Mouse (Mus musculus) brain, embryonic 18.5 days (tissue): ENCODE data around the gene Lenep.

Source experiments
- DNase-seq: peaks from one replicate; pipeline ENCODE4 v3.0.0-alpha.2; 2012; ENCODE audit warnings: low read depth, low spot score

Gene Lenep

DNA sequence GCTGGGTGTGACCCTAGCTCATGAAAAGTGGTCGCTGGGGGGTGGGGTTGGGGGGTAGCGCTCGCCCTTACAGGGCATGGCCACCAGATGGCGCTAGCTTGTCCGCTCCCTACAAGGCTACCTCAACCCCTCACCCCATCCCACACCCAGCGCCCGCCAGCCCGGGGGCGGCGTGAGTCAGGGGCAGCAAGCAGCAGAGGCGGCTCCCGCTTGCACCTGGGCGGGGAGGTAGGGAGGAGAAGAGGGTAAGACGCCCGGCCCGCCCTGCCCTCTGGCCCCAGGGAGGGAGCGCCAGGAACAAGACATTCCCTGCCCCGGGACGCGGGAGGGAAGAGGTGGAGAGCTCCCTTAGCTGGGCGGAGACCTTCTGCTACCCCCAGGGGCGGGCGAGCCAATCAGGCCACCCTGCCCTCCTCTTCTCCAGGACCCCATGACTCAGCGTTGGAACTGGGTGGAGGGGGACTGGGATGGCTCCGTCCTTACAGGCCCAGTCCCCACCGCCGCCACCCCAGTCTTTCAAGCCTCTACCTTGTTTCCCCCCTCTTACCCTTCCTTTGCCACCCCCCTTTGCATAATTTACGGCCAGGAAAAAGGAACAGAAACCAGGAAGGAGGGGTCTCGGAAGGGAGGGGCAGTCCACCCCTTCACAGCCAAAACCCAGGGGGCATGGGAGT lies 24.1 kb downstream of the Lenep start:
- DNase-seq, result no peak

DNA sequence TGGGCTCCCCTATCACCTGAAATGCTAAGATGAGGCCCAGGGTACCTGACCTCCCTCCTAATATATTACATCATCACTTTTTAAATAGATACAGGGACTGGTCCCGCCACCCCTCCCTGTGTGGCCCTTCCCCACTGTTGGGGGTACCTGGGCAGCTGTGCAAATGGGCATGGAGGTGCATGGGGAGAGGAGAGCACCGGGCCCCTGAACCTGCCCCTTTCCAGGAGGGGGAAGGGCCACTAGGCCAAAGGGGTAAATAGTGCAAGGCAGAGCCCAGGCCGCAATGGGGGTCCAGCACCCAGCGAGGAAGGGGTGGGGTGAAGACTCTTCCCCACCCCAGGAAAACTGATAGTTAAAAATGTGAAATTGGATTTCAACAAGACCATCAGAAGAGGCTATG lies 24.8 kb downstream of the Lenep start:
- DNase-seq, result no peak

DNA sequence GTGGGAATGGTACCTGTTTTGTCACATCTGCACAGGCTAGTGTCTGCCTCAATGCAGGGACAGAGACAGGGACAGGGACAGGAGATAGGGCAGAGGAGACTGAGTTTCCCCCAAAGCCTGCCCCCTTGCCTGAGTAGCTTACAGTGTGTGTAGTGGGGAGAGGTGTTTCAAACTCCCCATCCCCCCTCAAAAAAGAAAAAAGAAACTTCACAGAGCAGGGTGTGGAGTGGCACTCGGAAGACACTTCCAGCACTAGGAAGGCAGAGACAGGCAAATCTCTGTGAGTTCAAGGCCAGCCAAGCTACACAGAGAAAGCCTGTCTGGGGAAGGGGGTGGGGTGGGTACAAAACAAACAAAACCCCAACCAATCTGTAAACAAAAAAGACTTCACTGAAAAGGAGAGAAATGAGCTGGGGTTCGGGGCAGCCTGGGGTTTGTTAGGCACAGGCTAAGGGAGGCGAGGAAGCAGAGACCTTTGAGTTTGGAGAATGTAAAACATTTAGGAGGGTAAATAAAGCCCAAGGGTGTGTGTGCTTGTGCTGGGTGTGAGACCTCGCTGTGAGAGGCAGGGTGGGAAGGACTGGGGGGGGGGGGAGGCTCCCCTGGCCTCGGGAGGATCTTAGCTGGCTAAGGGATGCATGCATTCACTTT lies 28.9 kb downstream of the Lenep start:
- no peak for DNase-seq

DNA sequence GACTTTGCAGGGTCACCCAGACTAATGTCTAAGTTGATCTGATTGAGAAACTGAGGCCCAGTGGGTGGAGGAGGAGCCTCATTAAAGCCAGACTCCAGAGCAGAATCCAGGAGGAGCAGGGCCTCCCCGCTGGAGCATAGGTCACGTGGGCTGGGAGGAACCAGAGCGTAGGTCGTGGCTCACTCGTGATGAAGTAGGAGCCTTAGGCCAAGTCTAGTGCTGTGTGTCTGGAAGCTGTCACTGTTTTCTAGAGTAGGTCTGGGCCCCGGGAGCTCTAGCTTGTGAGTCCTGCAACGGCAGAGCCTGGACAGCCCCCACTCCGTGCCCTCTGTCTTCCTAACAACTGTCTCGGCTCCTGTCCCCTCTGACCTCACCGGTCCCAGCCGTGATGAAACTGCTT lies 35.3 kb downstream of the Lenep start:
- DNase-seq, result no peak

DNA sequence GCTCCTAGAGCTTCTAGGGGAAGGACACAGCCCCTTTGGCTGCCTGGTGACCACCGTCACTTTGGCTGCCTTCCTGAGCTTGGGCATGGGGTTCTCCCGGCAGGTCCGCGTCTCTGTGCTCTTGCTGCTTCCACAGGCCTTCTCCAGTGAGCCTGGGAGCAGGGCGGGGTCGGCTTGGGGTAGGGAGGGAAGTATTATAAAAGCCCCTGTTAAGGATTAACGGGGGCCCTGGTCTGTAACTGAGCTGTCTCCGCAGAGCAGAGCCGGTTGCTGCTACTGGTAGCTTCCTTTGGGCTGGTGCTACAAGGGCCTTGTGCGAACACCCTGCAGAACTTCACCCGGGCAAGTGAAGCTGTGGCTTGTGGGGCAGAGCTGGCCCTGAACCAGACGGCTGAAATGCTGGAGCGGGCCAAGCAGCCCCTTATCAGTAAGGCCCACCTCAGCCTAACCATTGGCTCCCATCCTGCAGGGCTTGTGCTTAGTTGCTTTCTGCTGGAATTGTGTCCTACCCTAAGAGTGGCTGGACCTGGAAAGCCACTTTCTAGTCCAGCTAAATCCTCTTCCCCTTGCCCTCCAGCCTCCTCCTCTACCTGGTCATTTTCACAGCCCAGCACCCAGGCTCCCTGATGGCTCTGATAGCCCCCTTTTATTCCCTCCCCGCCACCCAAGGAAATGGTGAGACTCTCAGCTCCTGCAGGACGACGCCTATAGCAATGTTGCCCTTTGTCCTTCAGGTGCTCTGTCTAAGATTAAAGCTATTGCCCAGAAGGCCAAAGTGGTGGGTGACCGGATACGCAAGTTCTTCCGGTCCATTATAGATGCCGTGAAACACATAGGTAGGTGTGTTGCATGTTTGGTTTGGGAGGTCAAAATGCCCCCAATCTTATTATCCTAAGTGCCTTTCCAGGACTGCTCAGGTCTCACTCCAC lies 36.8 kb downstream of the Lenep start:
- DNase-seq, result no peak

DNA sequence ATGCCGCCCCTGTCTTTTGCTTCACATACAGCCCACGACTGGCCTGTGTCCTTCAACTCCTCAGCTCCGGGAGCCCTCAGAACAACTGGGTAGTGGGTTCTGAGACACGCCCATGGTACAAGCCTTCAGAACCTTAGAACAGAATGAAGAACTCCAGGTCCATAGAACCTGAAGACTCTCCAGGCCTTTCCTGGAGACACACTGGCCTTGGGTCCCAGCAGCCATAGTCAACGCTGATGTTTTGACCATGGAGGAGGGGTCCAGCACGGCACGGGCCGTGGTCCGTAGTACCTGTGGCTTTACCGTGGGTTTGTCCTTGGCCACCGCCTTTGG lies 37.5 kb downstream of the Lenep start, which contains the start of gene Dcst1:
Gene Dcst1 (minus strand): TSS at position 101 of the 333 bp plus-strand sequence.
- DNase-seq, result no peak

DNA sequence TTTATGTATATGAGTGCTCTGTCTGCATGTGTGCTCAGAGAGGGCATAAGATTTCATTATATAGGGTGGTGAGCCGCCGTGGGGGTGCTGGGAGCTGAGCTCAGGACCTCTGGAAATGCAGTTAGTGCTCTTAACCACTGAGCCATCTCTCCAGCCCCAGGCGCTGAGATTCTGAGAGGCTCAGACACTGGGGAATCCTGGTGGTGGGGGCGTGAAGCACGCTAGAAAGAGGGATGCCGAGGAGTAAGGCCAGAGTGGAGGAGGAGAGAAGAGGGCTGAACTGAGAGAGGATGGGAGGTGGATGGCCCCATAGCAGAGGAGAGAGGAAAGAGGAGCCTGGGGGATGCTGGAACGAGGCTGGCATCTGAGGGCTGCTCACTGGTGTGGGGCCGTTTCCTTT lies 38.0 kb downstream of the Lenep start:
- DNase-seq, result no peak

DNA sequence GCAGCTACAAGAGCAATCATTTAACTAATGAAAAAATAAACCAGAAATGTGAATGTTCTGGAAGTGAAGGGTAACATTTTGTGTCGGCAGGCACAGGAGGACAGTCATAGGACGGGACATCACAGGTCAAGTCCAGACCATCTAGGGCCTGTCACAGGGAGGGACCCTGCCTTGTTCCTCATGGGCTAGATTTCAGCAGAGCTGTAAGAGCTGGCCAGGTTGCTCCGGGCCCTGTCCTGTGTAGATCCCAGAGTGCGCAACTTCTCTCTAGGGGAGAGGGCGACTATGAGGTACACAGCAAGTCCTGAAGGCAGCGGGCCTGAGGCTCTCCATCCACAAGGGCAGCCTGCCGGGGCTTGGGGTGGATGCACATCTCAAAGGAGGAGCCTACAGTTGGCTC lies 40.9 kb downstream of the Lenep start, which contains the start of gene Dcst2:
Gene Dcst2 (plus strand): TSS at position 301 of the 400 bp plus-strand sequence.
- DNase-seq, result no peak

DNA sequence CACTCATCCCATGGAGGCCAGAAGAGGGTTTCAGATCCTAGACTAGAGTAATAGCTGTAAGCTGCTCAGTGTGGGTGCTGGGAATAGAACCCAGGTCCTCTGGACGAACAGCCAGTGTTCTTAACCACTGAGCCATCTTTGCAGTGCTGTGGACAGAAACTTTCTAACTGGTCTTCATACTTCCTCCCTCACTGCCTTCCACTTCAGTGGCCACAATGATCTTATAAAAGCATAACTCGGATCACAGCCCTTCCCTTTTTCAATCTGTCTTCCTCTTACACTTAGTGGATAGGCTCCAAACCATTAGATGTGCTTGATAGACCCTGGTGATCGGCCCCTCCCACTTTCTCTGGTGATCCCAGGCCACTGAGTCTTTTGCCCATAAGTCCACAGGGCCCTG lies 42.4 kb downstream of the Lenep start:
- no peak for DNase-seq

DNA sequence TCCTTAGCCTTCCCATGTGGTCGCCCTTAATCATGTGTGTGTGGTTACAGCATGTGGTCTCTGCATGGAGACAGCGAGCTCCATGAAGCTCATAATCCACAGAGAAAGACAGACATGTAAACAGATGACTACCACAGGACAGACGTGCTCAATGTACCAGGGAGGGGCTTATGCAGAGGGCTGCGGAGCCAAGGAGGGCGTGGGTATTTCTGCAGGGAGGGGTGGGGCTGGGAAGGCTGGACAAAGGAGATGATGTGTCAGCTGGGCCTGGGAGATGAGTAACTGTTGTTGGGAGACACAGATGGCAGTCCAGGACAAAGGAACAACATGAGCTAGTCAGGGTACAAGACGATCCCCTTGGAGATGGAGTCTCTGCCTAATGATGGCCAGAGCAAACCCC lies 43.0 kb downstream of the Lenep start:
- DNase-seq, result no peak

DNA sequence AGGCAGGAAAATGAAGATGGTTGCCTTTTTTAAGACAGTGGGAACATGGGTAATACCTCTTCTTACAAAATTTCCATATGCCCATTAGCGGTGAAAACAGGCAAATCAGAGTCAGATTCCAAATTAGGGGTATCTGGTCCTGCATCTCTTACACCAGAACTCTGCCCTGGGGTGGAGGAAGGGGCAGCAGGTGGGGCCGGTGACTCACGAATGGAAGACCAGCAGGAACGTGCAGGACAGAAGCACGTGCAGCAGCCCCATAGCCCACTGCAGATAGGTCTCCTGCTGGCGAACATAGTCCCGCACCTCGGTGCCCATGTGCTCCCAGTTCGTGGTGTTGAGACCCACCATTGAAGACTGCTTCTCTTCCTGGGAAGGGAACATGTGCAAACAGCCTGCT lies 46.6 kb downstream of the Lenep start:
- no peak for DNase-seq

DNA sequence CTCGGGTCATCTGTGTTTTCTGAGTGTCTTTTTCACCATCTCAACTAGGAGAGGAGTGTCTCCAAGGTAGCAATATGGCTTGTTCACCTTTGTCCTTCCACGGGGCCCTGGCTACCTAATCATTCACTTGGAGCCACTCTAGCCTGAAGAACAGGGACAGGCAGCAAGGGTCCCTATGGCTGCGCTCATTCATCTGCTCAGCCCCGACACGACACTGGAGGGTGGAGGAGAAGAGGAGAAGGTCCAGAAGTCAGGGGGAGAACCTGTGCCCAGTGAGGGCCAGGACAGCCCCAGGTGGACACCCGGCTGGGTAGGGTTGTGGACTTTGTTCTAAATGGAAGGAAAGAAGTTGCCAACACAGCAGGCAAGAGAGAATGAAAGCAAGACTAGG lies 47.1 kb downstream of the Lenep start:
- no peak for DNase-seq

DNA sequence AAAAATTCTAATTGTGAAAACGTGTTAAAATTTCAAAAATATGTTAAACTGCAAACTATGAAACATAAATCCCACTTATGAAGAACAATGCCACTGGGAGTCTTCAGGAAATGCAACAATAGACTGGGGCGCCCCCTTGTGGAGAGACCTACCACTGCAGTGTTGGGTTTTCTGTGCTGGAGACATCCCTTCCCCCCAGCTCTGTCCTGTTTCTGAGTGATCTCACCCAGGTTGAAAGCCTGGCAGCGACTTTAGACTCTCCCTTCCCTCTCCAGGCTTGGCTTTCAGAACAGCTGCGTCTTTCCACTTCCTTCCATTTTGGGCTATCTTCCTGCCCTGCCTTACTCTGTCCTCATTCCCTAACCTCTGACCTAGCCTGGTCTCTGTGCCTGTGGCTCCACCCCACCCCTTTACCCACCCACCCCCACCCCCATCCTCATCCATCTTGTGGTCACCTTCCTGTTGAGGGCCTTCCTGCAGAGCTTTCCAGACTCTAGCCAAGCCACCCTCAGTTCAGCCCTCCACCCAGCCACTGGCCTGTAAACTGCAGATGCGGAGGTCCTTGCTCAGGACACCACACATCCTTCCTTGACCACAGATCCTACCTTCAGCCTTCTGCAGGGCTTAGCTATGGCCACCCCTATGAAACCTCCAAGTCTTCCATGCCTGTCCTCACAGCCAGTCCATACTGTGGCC lies 47.6 kb downstream of the Lenep start:
- no peak for DNase-seq

DNA sequence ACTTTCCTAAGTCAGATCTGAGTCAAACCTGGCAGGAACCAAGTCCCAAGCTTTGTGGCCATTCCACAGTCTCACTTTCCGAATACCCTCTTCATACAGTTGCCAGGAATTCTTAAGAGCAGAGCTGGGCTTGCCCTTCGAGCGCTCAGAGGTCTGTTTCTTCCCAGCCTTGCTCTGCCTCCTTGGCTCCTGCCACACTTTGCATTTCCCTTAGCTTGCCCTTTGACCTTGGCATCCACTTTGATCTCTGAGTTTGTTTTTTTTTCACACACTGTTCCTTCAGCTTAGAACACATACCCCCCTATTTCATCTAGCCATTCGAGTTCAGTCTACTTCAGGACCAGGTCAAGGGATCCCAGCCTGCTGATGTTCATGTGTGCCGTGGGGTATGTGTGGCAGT lies 51.3 kb downstream of the Lenep start:
- DNase-seq, result no peak
